Mouse (Mus musculus) liver, embryonic 11.5 days (tissue): ENCODE data around the gene Cyba. TPM values are rescaled to one million over a fixed set of nuclear protein-coding genes. Genes with fewer than 3 reads are reported as not detected.
A peak's percentile ranks its signal among the peaks of the same experiment; 100 is the strongest.

Source experiments
- ATAC-seq: fragments of 200-750 bp; cut with Nextera tagmentation; replicated peaks from 2 replicates; pipeline ENCODE4 v1.8.0; 2017; ENCODE audit warnings: moderate number of reproducible peaks, mild to moderate bottlenecking, moderate TSS enrichment, moderate library complexity; ENCODE audit not compliant: low FRiP score
- DNase-seq: peaks from one replicate; pipeline ENCODE4 v3.0.0-alpha.2; 2017; ENCODE audit warnings: low spot score
- H3K27ac ChIP-seq: fragments of 300-500 bp; sonication (generic); 2 replicates; pipeline ENCODE4 v1.5.1; 2014; ENCODE audit warnings: mild to moderate bottlenecking, low read depth, low read length, control low read depth
- H3K27me3 ChIP-seq: fragments of 300-500 bp; sonication (generic); replicated peaks from 2 replicates; pipeline ENCODE4 v1.6.1; 2014; ENCODE audit warnings: low read length, mixed read lengths; ENCODE audit not compliant: control insufficient read depth, insufficient read depth
- H3K36me3 ChIP-seq: fragments of 300-500 bp; sonication (generic); 2 replicates; pipeline ENCODE4 v1.6.1; 2014; ENCODE audit warnings: mild to moderate bottlenecking, low read length, moderate library complexity, mixed read lengths; ENCODE audit not compliant: control insufficient read depth, insufficient read depth
- H3K4me1 ChIP-seq: fragments of 300-500 bp; sonication (generic); replicated peaks from 2 replicates; pipeline ENCODE4 v1.6.1; 2014; ENCODE audit warnings: low read length, mixed read lengths; ENCODE audit not compliant: control insufficient read depth, insufficient read depth
- H3K4me2 ChIP-seq: fragments of 300-500 bp; sonication (generic); 2 replicates; pipeline ENCODE4 v1.6.1; 2014; ENCODE audit warnings: mild to moderate bottlenecking, control low read depth, moderate library complexity
- H3K4me3 ChIP-seq: fragments of 300-500 bp; sonication (generic); 2 replicates; pipeline ENCODE4 v1.5.1; 2014; ENCODE audit warnings: low read depth, low read length, control low read depth
- H3K9ac ChIP-seq: fragments of 300-500 bp; sonication (generic); 2 replicates; pipeline ENCODE4 v1.6.1; 2014; ENCODE audit warnings: low read depth, low read length, control low read depth
- H3K9me3 ChIP-seq: fragments of 300-500 bp; sonication (generic); 2 replicates; pipeline ENCODE4 v1.6.1; 2016; ENCODE audit warnings: low read length, inconsistent platforms, mixed read lengths; ENCODE audit not compliant: control insufficient read depth
- WGBS: fragments of 180-500 bp; shearing (Covaris S2); extraction: QIAGEN DNeasy Blood & Tissue Kit; methylation state at CpG from one replicate; pipeline ENCODE4 v1.1.7; 2014; 5-methylcytosine and 5-hydroxymethylcytosine counted together
- polyA plus RNA-seq: library from polyadenylated mRNA; unstranded; fragments of >200 nt; fragmentation: Nextera tagmentation; extraction: Ambion mirVana; gene quantifications from 2 replicates; pipeline ENCODE4 v1.2.1, GENCODE M21; 2014

Gene Cyba
- polyA plus RNA-seq, 1 experiment from 2014 or later, result 215 TPM

GRCm38 (mm10) chr8:122459218-122459900 lies 26.6 kb upstream of the Cyba start:
- no peak overlapping the region for H3K27ac ChIP-seq
- H3K9me3 ChIP-seq, result no peaks in the 10 kb centered on the region
- no peak overlapping the region for H3K9ac ChIP-seq
- ATAC-seq (no peak), DNase-seq (no peak)
- peaks cover 35% of the 10 kb centered on the region for H3K27me3 ChIP-seq
- no peak overlapping the region for H3K4me2 ChIP-seq
- no peak overlapping the region for H3K4me3 ChIP-seq
- H3K4me1 ChIP-seq, result peaks cover 28% of the 10 kb centered on the region
- no peaks in the 10 kb centered on the region for H3K36me3 ChIP-seq
- 49% methylated on average over 6 of the region's 6 CpGs for WGBS

GRCm38 (mm10) chr8:122457171-122457570 lies 24.4 kb upstream of the Cyba start:
- ATAC-seq (no peak), DNase-seq (no peak)
- Histone ChIP-seq H3K4me1 (peaks cover 10% of the 10 kb centered on the region), H3K4me3 (no peak overlapping the region), H3K4me2 (no peak overlapping the region), H3K27ac (no peak overlapping the region), H3K9me3 (no peaks in the 10 kb centered on the region), H3K27me3 (peaks cover 35% of the 10 kb centered on the region), H3K36me3 (no peaks in the 10 kb centered on the region), H3K9ac (no peak overlapping the region)
- 73% methylated on average over 11 of the region's 11 CpGs for WGBS

- DNase-seq (no peak), ATAC-seq (no peak)
- H3K4me3 ChIP-seq, result no peak overlapping the region
- no peak overlapping the region for H3K27ac ChIP-seq
- peaks cover 14% of the 10 kb centered on the region for H3K27me3 ChIP-seq
- no peaks in the 10 kb centered on the region for H3K36me3 ChIP-seq
- H3K4me1 ChIP-seq, result no peaks in the 10 kb centered on the region
- no peak overlapping the region for H3K4me2 ChIP-seq
- 84% methylated on average over 6 of the region's 6 CpGs for WGBS
- no peak overlapping the region for H3K9ac ChIP-seq
- no peaks in the 10 kb centered on the region for H3K9me3 ChIP-seq
These were observed 21.7 kb upstream of the Cyba start for GRCm38 (mm10) chr8:122454409-122454808.

GRCm38 (mm10) chr8:122452154-122452553 lies 19.4 kb upstream of the Cyba start:
- no peaks in the 10 kb centered on the region for H3K36me3 ChIP-seq
- H3K27me3 ChIP-seq, result peaks cover 3% of the 10 kb centered on the region
- DNase-seq (no peak), ATAC-seq (no peak)
- H3K9ac ChIP-seq, result no peak overlapping the region
- no peaks in the 10 kb centered on the region for H3K9me3 ChIP-seq
- no peak overlapping the region for H3K4me2 ChIP-seq
- no peaks in the 10 kb centered on the region for H3K4me1 ChIP-seq
- H3K27ac ChIP-seq, result no peak overlapping the region
- H3K4me3 ChIP-seq, result no peak overlapping the region
- WGBS, result 86% methylated on average over 10 of the region's 10 CpGs

GRCm38 (mm10) chr8:122451161-122451703 lies 18.5 kb upstream of the Cyba start:
- Histone ChIP-seq H3K4me1 (no peaks in the 10 kb centered on the region), H3K27ac (no peak overlapping the region), H3K4me2 (no peak overlapping the region), H3K9me3 (no peaks in the 10 kb centered on the region), H3K36me3 (no peaks in the 10 kb centered on the region), H3K27me3 (no peaks in the 10 kb centered on the region), H3K9ac (no peak overlapping the region), H3K4me3 (no peak overlapping the region)
- DNase-seq (no peak), ATAC-seq (no peak)
- 64% methylated on average over 7 of the region's 7 CpGs for WGBS

- DNase-seq, result no peak
- H3K9ac ChIP-seq, result no peak overlapping the region
These were observed 12.5 kb upstream of the Cyba start for GRCm38 (mm10) chr8:122445203-122445602.

GRCm38 (mm10) chr8:122444058-122444748 lies 11.5 kb upstream of the Cyba start:
- no peak for ATAC-seq
- H3K9ac ChIP-seq, result peak overlapping the region; percentile 76
- 0 out of 2 replicates have a peak, but pooled peaks cover 3% of the 10 kb centered on the region for H3K36me3 ChIP-seq
- H3K27me3 ChIP-seq, result no peaks in the 10 kb centered on the region
- H3K4me3 ChIP-seq, result peak overlapping the region; percentile 58
- peaks cover 14% of the 10 kb centered on the region for H3K4me1 ChIP-seq
- 32% methylated on average over 19 of the region's 19 CpGs for WGBS
- no peaks in the 10 kb centered on the region for H3K9me3 ChIP-seq
- peak overlapping the region; percentile 90 for H3K4me2 ChIP-seq
- H3K27ac ChIP-seq, result peak overlapping the region; percentile 85
- no peak for DNase-seq

More at GRCm38 (mm10) chr8:122445203-122445602, 12.5 kb upstream of the Cyba start:
- Histone ChIP-seq H3K4me1 (peaks cover 14% of the 10 kb centered on the region), H3K36me3 (no peaks in the 10 kb centered on the region), H3K27ac (no peak overlapping the region), H3K27me3 (no peaks in the 10 kb centered on the region), H3K4me3 (no peak overlapping the region), H3K4me2 (peak overlapping the region; percentile 90), H3K9me3 (no peaks in the 10 kb centered on the region)
- WGBS, result 63% methylated on average over 3 of the region's 3 CpGs
- no peak for ATAC-seq

- H3K9ac ChIP-seq, result peak within 1 kb of the TSS; percentile 76
- DNase-seq, result peak; percentile 98
- peaks cover 14% of the 10 kb centered on the region for H3K4me1 ChIP-seq
- peak; percentile 99 for ATAC-seq
- H3K27me3 ChIP-seq, result no peaks in the 10 kb centered on the region
- H3K27ac ChIP-seq, result peak within 1 kb of the TSS; percentile 85
- no peaks in the 10 kb centered on the region for H3K9me3 ChIP-seq
- H3K4me2 ChIP-seq, result peak within 1 kb of the TSS; percentile 90
- under 1% methylated on average over 47 of the region's 47 CpGs for WGBS
- H3K4me3 ChIP-seq, result peak within 1 kb of the TSS; percentile 58
- 0 out of 2 replicates have a peak, but pooled peaks cover 3% of the 10 kb centered on the region for H3K36me3 ChIP-seq
These were observed 10.7 kb upstream of the Cyba start, which contains the start of gene Mvd for GRCm38 (mm10) chr8:122443262-122444006. Gene Mvd (minus strand): TSS chr8:122443422.
